Mouse (Mus musculus) spleen, embryonic (tissue): ENCODE measurements around the gene Atp13a3.
"Not testable (repeated sequence)": the region's sequence is repeated elsewhere in the genome, so short reads cannot be mapped to it uniquely, and the experiment has no call there.

Experiments used
- CTCF ChIA-PET: fragments of 350-600 bp; sonication (Branson Sonifier 250); formaldehyde crosslinking; loops from one replicate; lab custom pipeline; 2022; lab: Charles Lee

The Atp13a3 gene

GRCm38 (mm10) chr16:30405925-30406670 is at the start of gene Atp13a3:
TSS of gene Atp13a3 (minus strand) at chr16:30405975.
- CTCF ChIA-PET: no interaction called here

- CTCF ChIA-PET: interaction anchor here (0.6 kb wide), 1 partner anchor 1726 kb away, joined by 3 read pairs; the partner anchor contains the start of gene Bex6
Measured at GRCm38 (mm10) chr16:30453213-30453975, 47.6 kb upstream of the Atp13a3 start.

GRCm38 (mm10) chr16:30451174-30451573 is 45.4 kb upstream of the Atp13a3 start:
- CTCF ChIA-PET: not testable (repeated sequence)

- CTCF ChIA-PET: no interaction called here
Measured at GRCm38 (mm10) chr16:30449017-30449416, 43.2 kb upstream of the Atp13a3 start.

- CTCF ChIA-PET: no interaction called here
Measured at GRCm38 (mm10) chr16:30448169-30448568, 42.4 kb upstream of the Atp13a3 start.

GRCm38 (mm10) chr16:30447642-30448041 is 41.9 kb upstream of the Atp13a3 start:
- CTCF ChIA-PET: no interaction called here

- CTCF ChIA-PET: no interaction called here
Measured at GRCm38 (mm10) chr16:30443411-30443810, 37.6 kb upstream of the Atp13a3 start.

GRCm38 (mm10) chr16:30442451-30442850 is 36.7 kb upstream of the Atp13a3 start:
- CTCF ChIA-PET: interaction anchor here (0.7 kb wide), 1 partner anchor 12 kb away, joined by 8 read pairs; no protein-coding TSS in a partner anchor

- CTCF ChIA-PET: interaction anchor here (0.7 kb wide), 1 partner anchor 55 kb away, joined by 3 read pairs; no protein-coding TSS in a partner anchor
Measured at GRCm38 (mm10) chr16:30441409-30441808, 35.6 kb upstream of the Atp13a3 start.

- CTCF ChIA-PET: no interaction called here
Measured at GRCm38 (mm10) chr16:30439841-30440240, 34.1 kb upstream of the Atp13a3 start.

- CTCF ChIA-PET: no interaction called here
Measured at GRCm38 (mm10) chr16:30439411-30439810, 33.6 kb upstream of the Atp13a3 start.

- CTCF ChIA-PET: interaction anchor here (0.5 kb wide), 1 partner anchor 444 kb away, joined by 3 read pairs; no protein-coding TSS in a partner anchor
Measured at GRCm38 (mm10) chr16:30436276-30436675, 30.5 kb upstream of the Atp13a3 start.

- CTCF ChIA-PET: no interaction called here
Measured at GRCm38 (mm10) chr16:30435393-30435792, 29.6 kb upstream of the Atp13a3 start.

GRCm38 (mm10) chr16:30433148-30433547 is 27.4 kb upstream of the Atp13a3 start:
- CTCF ChIA-PET: no interaction called here

GRCm38 (mm10) chr16:30432111-30432510 is 26.3 kb upstream of the Atp13a3 start:
- CTCF ChIA-PET: no interaction called here

- CTCF ChIA-PET: interaction anchor here (0.6 kb wide), 1 partner anchor 12 kb away, joined by 8 read pairs; no protein-coding TSS in a partner anchor
Measured at GRCm38 (mm10) chr16:30430512-30431088, 24.8 kb upstream of the Atp13a3 start.

- CTCF ChIA-PET: no interaction called here
Measured at GRCm38 (mm10) chr16:30428753-30429260, 23.0 kb upstream of the Atp13a3 start.

- CTCF ChIA-PET: no interaction called here
Measured at GRCm38 (mm10) chr16:30427466-30427865, 21.7 kb upstream of the Atp13a3 start.

GRCm38 (mm10) chr16:30427003-30427402 is 21.2 kb upstream of the Atp13a3 start:
- CTCF ChIA-PET: no interaction called here

- CTCF ChIA-PET: no interaction called here
Measured at GRCm38 (mm10) chr16:30425980-30426379, 20.2 kb upstream of the Atp13a3 start.

GRCm38 (mm10) chr16:30424053-30424452 is 18.3 kb upstream of the Atp13a3 start:
- CTCF ChIA-PET: no interaction called here

- CTCF ChIA-PET: no interaction called here
Measured at GRCm38 (mm10) chr16:30416707-30417106, 10.9 kb upstream of the Atp13a3 start.
